Mouse (Mus musculus) embryonic facial prominence, embryonic 10.5 days (tissue): ENCODE data around the gene Gars. TPM values are rescaled to one million over a fixed set of nuclear protein-coding genes. Genes with fewer than 3 reads are reported as not detected.

Source experiments
- DNase-seq: peaks from one replicate; pipeline ENCODE4 v3.0.0-alpha.2; 2017; ENCODE audit warnings: low spot score
- H3K27ac ChIP-seq: fragments of 300-500 bp; sonication (generic); replicated peaks from 2 replicates; pipeline ENCODE4 v1.5.1; 2016; ENCODE audit warnings: mild to moderate bottlenecking
- H3K27me3 ChIP-seq: fragments of 300-500 bp; sonication (generic); replicated peaks from 2 replicates; pipeline ENCODE4 v1.6.1; 2016; ENCODE audit warnings: low read depth, mild to moderate bottlenecking; ENCODE audit not compliant: poor library complexity, severe bottlenecking
- H3K36me3 ChIP-seq: fragments of 300-500 bp; sonication (generic); replicated peaks from 2 replicates; pipeline ENCODE4 v1.6.1; 2016; ENCODE audit warnings: mild to moderate bottlenecking, moderate library complexity
- H3K4me1 ChIP-seq: fragments of 300-500 bp; sonication (generic); 2 replicates; pipeline ENCODE4 v1.6.1; 2016
- H3K4me3 ChIP-seq: fragments of 300-500 bp; sonication (generic); 2 replicates; pipeline ENCODE4 v1.5.1; 2016; ENCODE audit warnings: mild to moderate bottlenecking, moderate library complexity
- H3K9me3 ChIP-seq: fragments of 300-500 bp; sonication (generic); 2 replicates; pipeline ENCODE4 v1.6.1; 2016; ENCODE audit warnings: mild to moderate bottlenecking
- WGBS: fragments of 180-500 bp; shearing (Covaris S2); methylation state at CpG from one replicate; pipeline ENCODE4 v1.1.7; 2016; 5-methylcytosine and 5-hydroxymethylcytosine counted together
- polyA plus RNA-seq: library from polyadenylated mRNA; unstranded; fragments of >200 nt; fragmentation: Nextera tagmentation; extraction: Ambion mirVana; gene quantifications from 2 replicates; pipeline ENCODE4 v1.2.1, GENCODE M21; 2016

Gars gene
- polyA plus RNA-seq, 1 experiment from 2014 or later, result 203 TPM

GRCm38 (mm10) chr6:55126576-55126975, 88.8 kb downstream of the Gars start:
- Histone ChIP-seq H3K9me3 (no peaks in the 10 kb centered on the region), H3K27ac (no peak overlapping the region), H3K27me3 (peaks cover 8% of the 10 kb centered on the region; the same call in 1 of the 2 replicates), H3K4me3 (no peak overlapping the region), H3K36me3 (no peaks in the 10 kb centered on the region), H3K4me1 (no peaks in the 10 kb centered on the region)
- 75% methylated on average over 5 of the region's 5 CpGs for WGBS
- DNase-seq, result no peak

- Histone ChIP-seq H3K27me3 (peaks cover 14% of the 10 kb centered on the region; the same call in 1 of the 2 replicates), H3K36me3 (no peaks in the 10 kb centered on the region), H3K4me1 (peaks cover 5% of the 10 kb centered on the region; the same call in 1 of the 2 replicates), H3K9me3 (no peaks in the 10 kb centered on the region), H3K4me3 (no peak overlapping the region), H3K27ac (no peak overlapping the region)
- DNase-seq, result no peak
These were observed 90.6 kb downstream of the Gars start for GRCm38 (mm10) chr6:55128391-55128790.

Other genes with a start within 250 kb of the Gars start
- gene Znrf2, start 221.1 kb upstream of the Gars start, polyA plus RNA-seq, result 1.8 and 2.5 TPM in 2 replicates
- gene Nod1, start 65.4 kb upstream of the Gars start, polyA plus RNA-seq, result 1.2 and 1.4 TPM in 2 replicates
- 9.5 and 13.9 TPM in 2 replicates for gene Ggct, start 45.1 kb upstream of the Gars start, polyA plus RNA-seq
- gene Crhr2, start 95.0 kb downstream of the Gars start, polyA plus RNA-seq, result 0.12 and 0.55 TPM in 2 replicates
- 3.8 and 4.7 TPM in 2 replicates for gene Inmt, start 137.0 kb downstream of the Gars start, polyA plus RNA-seq
- 18.7 and 24.0 TPM in 2 replicates for gene Mindy4, start 165.4 kb downstream of the Gars start, polyA plus RNA-seq